Mouse (Mus musculus) layer of hippocampus, adult 2 months (tissue): ENCODE measurements around the gene Sez6l. TPM values are rescaled to one million over a fixed set of nuclear protein-coding genes. Genes with fewer than 3 reads are reported as not detected.

Experiments used
- DNase-seq, 2 experiments: peaks; one replicate each; pipeline ENCODE4 v3.0.0; 2022; ENCODE audit warnings: low spot score in 2 of 2
- H3K27ac ChIP-seq: fragments of 200-600 bp; 2 replicates; pipeline ENCODE4 v1.8.1; 2022
- H3K4me3 ChIP-seq: fragments of 200-600 bp; 2 replicates; pipeline ENCODE4 v1.8.1; 2022; ENCODE audit warnings: mild to moderate bottlenecking
- CTCF ChIP-seq: fragments of 200-600 bp; conservative IDR thresholded peaks from 2 replicates; pipeline ENCODE4 v1.8.1; 2022; ENCODE audit warnings: antibody characterized with exemption, mild to moderate bottlenecking, moderate library complexity
- total RNA-seq, 2 experiments: library from RNA; stranded (reverse); gene quantifications; 2 replicates each; pipeline ENCODE4 v1.2.3; 2021

Gene Sez6l
- total RNA-seq, 2 experiments from 2014 or later = 233 to 235 TPM

DNA sequence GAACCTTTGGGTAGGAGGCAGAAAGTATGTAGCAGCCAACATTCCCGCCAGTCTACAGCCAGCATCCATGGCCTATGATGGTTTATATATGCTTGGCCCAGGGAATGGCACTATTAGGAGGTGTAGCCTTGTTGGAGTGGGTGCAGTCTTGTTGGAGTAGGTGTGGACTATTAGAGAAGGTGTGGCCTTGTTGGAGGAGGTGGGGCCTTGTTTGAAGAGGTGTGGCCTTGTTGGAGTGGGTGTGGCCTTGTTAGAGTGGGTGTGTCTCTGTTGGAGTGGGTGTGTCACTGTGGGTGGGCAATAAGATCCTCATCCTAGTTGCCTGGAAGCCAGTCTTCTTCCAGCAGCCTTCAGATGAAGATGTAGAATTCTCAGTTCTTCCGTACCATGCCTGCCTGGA is 53.2 kb downstream of the Sez6l start:
- TF ChIP-seq CTCF = no peak
- Histone ChIP-seq H3K27ac (no peak overlapping the region), H3K4me3 (no peak overlapping the region)
- no peak for DNase-seq

- no peak overlapping the region for H3K27ac ChIP-seq
- TF ChIP-seq CTCF = no peak
- DNase-seq = no peak
- H3K4me3 ChIP-seq = no peak overlapping the region
Measured at GRCm38 (mm10) chr5:112523331-112523730, 53.7 kb downstream of the Sez6l start.

GRCm38 (mm10) chr5:112521703-112522527 is 55.1 kb downstream of the Sez6l start:
- peak overlapping the region; percentile 83 for H3K27ac ChIP-seq
- no peak for DNase-seq
- no peak for TF ChIP-seq CTCF
- H3K4me3 ChIP-seq = no peak overlapping the region

DNA sequence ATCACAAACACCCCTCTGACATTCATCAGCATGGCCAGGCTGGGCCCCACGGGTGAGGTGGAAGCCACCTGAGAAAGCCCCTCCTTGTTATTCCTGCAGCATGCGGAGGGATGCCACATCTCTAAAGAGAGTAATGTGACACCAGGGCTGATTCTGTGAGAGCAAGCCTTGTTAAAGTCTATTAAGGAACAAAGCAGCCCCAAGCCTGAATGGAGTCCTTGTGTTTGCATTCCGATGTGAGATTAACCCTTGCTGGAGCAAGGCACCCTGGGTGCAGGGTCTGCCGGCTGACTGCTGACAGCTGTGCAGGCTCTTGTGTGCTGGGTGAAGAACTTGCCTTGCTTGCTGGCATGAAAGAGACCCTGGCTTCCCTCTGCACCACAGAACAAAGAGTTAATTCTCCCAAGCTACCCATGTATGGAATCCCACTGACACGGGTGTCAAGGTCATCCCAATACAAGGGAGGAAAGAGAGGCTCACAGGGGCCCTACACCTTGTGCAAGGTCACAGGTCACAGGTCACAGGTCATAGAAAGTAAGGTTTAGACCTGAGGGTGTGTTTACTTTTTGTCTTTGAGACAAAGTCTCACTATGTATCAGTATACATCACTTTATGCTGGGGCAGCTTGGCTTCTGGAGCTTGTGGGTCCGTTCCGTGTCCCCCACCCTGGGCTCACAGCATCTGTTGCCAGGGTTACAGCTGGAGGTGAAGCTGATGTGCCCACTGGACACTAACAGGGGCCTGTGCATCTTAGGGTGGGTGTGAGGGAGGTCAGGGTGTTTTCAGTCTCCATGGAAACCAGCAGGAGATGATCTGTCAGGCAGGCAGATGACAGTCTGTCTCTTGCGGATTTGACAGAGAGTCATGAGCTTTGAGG is 55.9 kb downstream of the Sez6l start:
- peak overlapping the region; percentile 83 for H3K27ac ChIP-seq
- no peak for TF ChIP-seq CTCF
- no peak for DNase-seq

DNA sequence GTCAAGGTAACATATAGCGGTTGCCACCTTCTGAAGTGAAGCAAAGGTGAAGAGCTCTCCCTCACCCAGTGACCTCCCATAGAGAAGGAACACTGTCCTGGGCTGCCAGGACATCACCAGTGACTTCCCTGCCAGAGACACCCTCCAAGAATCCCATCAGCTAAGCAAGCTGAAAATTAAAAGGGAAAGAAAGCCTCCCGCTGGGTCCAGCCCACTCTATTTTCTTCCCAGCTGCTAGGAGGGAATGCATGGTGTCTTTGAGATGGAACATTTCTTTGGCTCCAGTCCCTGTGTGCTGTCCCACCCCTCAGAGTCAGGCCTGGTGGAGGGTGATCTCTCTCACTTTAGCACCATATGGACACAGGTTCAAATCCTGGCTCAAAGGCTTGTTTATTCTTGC is 58.2 kb downstream of the Sez6l start:
- Histone ChIP-seq H3K4me3 (no peak overlapping the region), H3K27ac (peak overlapping the region; percentile 84)
- no peak for TF ChIP-seq CTCF
- DNase-seq = peak in 1 of 2 experiments; percentile 60

More for the DNA sequence above, 55.9 kb downstream of the Sez6l start:
- no peak overlapping the region for H3K4me3 ChIP-seq

DNA sequence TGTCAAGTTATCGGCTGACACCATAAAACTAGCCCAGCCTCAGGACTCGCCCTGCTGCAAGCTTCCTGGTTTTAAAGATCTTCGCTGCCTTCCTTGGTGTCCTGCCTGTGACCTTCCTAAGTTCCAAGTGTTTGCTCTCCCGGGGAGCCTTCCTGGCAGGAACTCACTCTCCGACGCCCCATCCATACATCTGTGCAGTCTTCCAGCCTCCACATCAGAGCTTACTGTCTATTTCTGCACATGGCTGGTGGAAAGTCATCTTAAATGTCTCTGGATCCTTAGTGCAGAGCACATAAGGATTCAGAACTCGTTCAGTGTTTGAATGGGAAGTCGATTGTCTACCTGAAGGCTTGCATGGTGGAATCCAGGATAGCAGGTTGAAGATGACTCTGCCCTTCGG is 59.5 kb downstream of the Sez6l start:
- H3K4me3 ChIP-seq = no peak overlapping the region
- TF ChIP-seq CTCF = no peak
- no peak for DNase-seq
- H3K27ac ChIP-seq = peak overlapping the region; percentile 84; the same call in 1 of the 2 replicates

DNA sequence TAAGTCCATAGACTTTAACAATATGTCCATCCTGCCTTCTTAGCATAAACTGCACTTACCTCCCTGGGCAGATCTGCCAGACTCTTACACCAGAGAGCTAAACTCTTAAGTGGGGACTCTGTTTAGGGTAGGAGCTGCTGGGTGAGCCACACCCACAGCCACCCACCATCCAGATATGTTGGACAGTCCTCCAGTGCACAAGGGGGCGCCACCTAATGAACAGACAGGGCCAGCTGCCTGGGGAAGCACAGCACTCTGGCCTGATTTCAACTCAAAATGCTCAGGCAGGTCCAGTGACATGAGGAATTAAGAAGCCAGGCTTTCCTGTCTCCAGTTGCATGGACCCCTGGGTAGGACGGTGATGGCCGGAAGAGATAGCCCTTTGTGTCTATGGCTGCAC is 60.5 kb downstream of the Sez6l start:
- TF ChIP-seq CTCF = peak; percentile 45
- DNase-seq = no peak
- Histone ChIP-seq H3K27ac (peak overlapping the region; percentile 24; the same call in 1 of the 2 replicates), H3K4me3 (no peak overlapping the region)

- peak; percentile 53 to 72 for DNase-seq
- peak overlapping the region; percentile 80 for H3K27ac ChIP-seq
Measured at GRCm38 (mm10) chr5:112510351-112510750, 66.6 kb downstream of the Sez6l start.

DNA sequence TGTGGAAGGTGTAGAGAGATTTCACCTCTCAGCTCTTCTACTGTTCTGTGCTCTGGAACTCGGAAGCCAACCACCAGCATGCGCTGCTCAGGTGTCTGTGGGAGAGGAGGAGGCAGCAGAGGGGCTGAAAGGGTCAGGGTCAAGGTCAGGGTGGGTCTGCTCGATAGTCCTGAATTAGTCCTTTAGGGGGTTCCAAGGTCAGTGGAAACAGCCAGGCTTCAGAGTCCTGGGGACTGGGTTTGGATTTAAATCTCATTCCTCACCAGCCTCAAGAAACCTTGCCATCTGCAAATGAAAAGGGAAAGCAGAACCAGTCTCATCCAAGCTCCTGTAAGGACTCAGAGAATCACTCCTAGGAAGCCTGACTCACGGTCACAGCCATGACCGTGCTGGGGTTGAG is 67.1 kb downstream of the Sez6l start:
- Histone ChIP-seq H3K4me3 (no peak overlapping the region), H3K27ac (peak overlapping the region; percentile 80)
- no peak for DNase-seq
- TF ChIP-seq CTCF = no peak

More at GRCm38 (mm10) chr5:112510351-112510750, 66.6 kb downstream of the Sez6l start:
- no peak overlapping the region for H3K4me3 ChIP-seq
- TF ChIP-seq CTCF = no peak

DNA sequence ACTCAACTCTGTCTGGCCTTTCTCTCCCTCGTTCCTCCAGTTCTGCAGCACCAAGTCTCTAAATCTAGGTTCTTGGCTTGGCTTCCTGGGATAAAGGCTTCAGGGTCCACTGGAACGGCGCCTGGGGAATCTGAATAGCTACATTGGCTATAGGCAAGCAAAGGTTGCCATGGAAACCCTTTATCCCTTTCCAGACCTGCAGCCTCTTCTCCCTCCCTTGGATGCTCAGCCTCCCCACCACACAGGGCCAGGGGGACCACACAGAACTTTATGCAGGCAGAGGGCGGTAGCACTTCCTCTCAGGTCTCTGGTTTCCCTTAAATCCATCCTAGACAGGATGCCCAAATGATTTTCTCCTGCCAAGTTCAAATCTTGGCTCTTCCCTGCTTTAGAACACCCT is 71.4 kb downstream of the Sez6l start:
- no peak for TF ChIP-seq CTCF
- DNase-seq = no peak

GRCm38 (mm10) chr5:112501384-112501783 is 75.6 kb downstream of the Sez6l start:
- no peak for TF ChIP-seq CTCF
- Histone ChIP-seq H3K27ac (peak overlapping the region; percentile 47; the same call in 1 of the 2 replicates), H3K4me3 (no peak overlapping the region)
- no peak for DNase-seq

More for the DNA sequence above, 71.4 kb downstream of the Sez6l start:
- H3K4me3 ChIP-seq = no peak overlapping the region
- H3K27ac ChIP-seq = no peak overlapping the region; the same call in 1 of the 2 replicates

DNA sequence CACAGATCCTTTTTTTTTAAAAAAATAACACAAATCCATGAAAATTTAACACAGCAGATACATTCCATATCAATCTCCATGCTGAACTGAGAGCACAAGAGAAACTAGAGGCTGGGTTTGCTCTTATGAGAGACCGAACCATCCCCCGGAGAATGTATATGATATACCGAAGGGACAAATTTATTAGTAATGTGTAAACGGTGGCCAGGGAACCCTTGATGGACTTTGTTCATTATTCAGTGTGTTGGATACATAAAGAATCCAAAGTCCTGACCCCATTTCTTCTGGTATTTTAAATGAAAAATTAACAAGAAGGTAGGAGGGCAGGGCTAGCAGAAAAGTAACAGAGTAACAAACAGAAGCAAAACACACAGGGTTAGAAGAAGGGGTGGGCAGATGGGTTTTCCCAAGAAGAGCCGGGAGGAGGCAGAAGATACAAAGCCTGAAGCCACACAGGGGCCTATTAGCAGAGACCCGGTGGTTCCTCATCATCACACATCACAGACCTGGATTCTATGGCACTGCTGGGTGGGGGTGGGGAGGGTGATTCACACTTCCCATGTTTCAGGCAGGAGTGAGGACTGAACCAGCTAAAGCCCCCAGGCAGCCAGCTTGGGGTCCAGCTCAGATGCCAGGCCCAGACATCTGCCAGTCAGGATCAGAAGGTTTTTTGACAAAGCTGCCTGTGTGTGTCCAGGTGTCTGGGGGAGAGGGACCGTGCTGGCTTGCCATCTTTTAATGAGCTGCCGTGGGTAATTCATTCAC is 76.9 kb downstream of the Sez6l start:
- no peak for DNase-seq
- Histone ChIP-seq H3K27ac (peak overlapping the region; percentile 41; the same call in 1 of the 2 replicates), H3K4me3 (no peak overlapping the region)
- TF ChIP-seq CTCF = 0 out of 2 replicates have a peak, but pooled peaks have one; percentile 18
